Mouse (Mus musculus): ENCODE results near the gene Crat.
A peak's percentile ranks its signal among the peaks of the same experiment; 100 is the strongest.

The Crat gene

DNA sequence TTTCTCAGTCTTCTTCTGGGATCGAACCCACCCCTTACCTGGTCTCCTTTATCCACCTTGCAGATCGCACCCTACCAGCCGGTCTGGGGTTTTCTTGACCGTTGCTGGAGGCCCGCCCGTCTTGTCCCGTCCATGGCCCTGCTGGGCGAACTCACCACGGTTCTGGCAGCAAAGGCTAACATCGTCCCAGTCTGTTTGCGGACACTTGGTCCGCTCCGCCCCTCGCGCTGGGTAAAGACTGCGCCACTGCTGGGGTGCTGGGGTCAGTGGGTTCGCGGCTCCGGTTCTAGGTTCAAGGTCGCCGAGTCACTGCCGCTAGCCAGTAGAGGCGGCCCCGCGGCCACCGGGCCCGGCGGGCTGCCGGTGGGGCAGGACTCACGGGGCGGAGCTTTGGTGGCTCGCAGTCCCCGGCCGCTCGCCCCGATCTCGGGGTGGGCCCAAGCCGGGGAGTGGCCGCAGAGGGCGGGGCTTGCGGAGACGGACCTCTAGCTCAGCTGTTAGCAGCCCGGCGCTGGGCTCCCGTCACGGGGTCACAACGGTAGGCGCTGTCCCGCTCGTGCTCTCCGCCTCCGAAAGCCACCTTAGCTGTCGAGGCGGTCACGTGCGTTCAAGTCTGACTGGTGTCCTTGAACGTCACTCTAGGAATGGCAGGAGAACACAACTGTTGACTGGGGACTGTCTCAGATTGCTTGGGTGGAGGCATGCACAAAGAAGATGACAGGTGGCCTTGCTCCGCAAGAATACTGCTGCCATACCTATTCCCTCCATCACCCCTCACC lies at the start of gene Crat:
Crat (minus strand) TSS at position 657 of the 779 bp plus-strand sequence.
- DNase-seq, result peak; percentile 97

DNA sequence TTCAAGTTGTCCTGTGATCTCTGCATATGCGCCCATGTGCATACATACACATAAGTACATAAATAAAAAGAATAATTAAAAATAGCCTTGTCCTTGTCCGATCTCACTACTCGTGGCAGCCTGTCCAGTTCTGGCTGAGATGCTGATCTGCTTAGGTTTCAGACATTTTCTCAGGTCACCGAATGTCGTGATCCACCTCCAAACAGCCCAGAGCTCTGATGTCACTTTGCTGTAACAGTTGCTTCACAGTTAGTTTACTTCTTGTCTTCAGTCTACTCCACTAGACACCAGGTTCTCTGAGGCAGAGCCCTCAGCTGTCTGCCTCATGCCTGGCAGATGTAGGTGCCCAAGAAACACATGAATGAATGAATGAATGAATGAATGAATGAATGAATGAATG lies 48.8 kb upstream of the Crat start:
- DNase-seq, result no peak

DNA sequence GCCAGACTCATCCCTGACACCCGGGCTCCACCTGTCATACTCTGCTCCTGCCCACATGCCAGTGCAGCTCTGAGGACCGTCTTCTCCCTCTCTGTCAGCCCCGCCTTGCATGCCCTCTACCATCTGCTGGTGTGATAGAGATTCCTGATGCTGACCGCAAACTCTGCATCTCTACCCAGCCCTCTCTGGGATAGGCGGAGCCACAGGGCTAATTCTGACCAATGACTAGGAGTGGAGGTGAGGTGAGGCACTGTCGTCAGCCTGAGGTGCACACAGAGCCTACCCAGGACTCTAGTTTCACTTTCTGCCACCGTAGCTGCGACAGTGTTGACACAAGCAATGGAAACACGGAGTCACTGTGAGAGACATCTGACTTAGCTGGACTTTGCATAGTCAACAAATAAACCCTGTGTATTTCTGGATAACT lies 48.3 kb upstream of the Crat start:
- peak; percentile 89 for DNase-seq

DNA sequence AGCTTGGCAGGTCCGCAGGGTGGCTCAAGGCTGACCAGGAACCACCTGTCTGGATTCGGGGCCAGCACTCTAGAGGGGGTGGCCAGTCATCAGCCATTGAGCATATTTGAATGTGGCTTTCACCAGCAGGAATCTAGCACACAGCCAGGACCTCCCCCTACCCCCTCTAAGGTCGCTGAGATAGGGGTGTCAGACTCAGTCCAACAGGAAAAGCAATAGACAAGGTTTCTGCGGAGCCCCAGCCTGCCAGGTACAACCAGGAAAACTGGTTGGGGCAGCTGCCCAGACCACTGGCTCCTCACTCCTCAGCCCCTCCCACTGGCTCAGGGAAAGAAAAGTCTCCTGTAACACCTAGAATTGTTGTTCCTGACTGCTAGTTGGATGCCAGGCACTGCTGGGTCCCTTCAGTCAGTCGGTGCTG lies 47.7 kb upstream of the Crat start:
- peak; percentile 59 for DNase-seq

DNA sequence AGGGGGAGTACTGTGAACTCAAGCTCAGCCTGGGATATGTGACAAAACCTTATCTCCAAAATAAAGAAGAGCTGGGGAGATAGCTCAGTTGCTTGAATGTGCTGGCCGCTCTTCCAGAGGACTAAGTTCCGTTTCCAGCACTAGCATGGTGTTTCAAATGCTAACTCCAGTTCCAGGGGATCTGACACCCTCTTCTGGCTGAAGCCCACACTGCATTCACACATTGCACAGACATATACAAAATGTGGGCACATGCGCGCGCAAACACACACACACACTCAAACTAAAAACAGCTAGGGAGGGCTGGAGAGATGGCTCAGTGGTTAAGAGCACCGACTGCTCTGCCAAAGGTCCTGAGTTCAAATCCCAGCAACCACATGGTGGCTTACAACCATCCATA lies 43.6 kb upstream of the Crat start:
- peak; percentile 9 for DNase-seq

DNA sequence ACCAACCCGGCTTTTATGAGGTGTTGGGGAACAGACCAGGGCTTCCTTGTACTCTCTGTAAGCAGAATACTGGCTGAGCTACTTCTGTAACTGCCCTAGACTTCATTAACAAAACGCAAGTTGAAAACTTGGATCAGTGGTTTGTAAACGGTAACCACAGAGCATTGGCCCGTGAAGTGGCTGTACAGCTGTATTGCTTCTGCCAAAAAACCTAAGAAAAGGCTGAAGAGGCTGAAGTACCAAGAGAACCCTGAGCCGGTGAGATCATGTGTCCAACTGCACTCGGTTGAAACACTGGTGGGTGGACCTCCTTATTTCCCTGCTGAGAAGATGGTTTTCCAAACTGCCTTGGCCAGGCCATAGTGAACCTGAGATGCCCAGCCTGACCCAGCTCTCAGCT lies 42.7 kb upstream of the Crat start:
- no peak for DNase-seq

DNA sequence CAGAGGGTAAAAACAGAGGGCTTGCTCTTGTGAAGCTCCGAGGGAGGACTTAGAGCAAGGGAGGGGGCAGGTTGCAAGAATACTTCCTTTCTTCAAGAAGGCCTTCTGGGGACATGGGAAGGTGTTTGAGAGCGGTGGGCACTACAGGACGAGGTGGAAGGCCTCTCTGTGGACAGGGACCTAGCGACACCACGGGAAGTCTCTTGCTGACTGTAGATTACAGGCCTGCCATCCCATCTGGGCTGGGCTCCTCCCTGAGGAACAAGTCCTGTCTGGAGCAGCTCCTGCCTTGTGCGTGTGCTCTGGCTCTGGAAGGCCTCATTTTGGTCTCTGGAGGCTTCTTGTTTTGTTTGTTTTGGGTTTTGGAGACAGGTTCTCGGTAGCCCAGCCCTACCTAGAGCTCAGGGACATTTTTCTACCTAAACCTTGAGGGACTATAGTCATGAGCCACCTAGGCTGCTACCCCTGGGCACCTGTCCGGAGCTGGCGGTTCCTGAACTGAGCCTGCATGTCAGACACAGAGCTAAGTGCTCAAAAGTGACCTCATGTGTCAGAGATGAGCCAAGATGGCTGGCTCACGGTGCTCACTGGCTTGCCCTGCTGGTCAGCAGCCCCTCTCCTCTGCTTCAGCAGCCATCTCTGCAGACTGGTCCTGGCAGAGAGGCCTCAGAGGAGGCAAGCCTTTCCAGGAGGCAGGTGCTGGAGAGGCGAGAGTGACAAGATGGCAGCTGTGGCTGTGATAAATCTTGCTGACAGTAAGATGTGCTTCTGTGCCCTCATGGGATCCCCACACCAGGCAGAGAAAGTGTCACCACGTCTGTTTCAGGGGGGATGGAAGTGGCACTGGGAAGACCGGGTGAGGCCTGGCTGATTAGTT lies 40.7 kb upstream of the Crat start:
- no peak for DNase-seq

DNA sequence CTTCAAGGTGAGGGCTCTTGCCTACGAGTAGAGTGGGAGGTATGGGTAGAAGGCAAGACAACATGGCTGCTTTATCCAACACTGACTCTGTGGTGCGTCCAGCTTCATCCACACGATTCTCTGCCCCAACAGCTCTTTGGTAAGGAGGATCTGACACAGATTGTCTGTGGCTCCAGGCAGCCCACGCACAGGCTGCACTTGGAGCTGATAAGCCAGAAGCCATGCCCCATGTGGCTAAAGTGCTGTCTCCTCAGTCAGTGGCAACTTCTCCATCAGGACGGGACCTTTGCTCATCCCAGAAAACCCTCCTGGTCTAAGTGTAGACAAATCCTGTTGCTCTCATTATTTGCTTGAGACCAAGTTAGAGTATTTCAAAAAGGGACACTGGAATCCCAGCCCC lies 39.0 kb upstream of the Crat start:
- DNase-seq, result no peak

DNA sequence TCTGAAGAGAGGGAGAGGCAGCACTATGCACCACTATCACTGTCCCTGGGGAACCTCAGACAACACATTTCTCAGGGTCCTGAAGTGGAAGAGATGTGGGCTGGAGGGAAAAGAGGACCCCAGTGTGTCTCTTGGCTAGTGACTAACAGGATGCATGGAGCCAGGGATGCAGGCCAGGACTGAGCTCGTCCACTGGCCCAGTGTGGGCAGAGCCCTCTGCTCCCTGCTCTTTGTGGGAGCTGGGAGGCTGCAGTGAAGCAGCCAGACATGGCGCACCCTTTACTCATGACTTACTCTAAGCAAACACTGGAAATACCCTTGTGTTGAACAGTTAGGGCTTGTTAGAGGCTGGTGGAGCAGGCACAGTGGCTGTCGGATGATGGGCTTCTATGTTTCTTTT lies 38.0 kb upstream of the Crat start:
- DNase-seq, result no peak

DNA sequence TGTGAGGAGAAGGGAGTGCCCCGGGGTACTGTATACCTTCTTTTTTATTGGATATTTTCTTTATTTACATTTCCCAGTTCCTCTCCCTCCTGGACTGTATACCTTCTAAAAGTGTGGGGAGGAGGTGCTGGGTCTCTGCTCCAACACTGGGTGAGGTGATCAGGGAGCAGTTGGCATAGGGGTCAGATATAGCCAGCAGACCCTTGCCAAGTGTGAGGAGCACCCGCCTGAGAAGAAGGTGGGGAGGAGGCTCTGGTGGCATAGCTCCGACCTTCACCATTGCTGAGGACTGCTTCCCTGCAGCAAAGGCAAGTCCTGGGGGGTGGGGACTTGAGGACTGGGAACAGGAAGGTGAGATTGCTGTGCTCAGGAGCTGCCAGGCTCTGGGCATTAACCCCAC lies 35.9 kb upstream of the Crat start:
- no peak for DNase-seq

DNA sequence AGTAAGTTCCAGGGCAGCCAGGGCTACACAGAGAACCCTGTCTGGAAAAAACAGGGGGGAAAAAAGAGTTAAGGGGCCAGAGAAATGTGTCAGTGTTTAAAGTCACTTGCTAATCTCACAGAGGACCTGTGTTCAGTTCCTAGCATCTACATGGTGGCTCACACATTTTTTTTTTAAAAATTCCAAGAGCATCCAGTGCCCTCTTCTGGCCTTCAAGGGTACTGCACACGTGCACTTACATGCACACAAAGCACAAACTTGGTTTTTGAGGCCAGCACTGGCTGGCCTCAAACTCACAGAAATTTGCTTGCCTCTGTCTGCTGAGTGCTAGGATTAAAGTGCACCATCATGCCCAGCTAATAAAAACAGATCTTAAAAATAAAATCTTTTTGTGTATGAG lies 34.9 kb upstream of the Crat start:
- DNase-seq, result no peak

DNA sequence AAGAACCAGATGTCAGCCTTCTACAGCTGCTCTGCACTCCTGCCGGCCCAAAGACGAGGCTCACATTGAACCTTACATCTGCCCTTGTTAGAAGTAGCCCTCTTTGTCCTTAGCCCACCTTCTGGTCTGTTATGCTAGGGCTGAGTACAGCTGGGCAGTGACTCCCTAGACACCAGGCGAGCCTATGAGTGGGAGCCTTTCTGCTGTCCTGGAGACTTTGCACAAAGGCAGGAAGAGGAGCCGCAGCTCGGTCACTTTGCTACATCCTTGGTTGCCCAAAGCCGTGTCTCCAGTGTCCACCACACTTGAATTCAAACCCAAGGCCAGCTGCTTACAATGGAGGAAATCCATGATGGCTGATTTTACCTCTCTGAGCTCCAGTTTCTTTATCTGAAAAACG lies 32.8 kb upstream of the Crat start:
- DNase-seq, result no peak

DNA sequence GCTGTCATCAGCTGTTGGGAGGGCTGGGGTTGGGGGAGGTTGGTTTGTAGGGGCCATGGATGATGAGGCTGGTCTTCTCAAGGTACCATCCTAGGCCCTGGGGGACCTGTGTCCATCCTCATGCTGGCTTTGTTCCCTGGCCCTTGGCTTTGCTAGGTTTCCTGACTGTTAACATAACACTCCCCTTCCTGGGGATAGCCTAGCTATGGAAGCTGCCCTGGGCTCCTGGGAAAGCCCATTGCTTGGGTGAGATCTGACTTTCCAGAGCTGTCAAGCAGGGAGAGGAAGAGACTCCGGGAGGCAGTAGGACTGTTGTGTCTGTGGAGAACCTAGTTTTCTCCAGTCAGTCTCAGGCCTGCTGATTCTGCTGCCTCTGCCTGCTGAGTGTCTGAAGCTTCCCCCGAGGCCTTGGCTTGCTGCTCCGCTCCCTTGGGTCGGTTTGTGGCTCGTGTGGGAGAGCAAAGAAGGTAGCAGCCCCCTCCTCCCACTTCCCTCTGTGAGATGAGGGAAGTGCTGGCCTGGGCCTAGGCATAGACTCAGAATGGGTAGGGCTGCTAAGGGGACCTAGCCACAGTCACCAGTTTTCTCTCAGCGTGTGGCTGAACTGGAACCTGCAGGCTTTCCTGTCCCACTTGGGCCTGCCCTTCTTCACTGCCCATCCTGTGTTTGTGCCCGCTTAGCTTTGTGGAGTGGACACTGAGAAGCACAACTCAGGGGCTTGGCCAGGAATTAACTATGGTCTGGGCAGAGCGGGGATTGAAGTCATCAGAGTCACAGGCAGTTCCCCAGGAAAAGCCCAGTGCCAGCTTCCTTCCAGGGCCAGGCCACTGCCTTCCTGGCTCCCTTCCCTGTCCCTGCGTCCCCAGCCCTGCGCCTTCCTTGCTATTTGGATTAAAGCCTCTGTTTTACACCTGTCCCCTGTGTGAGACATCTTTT lies 31.5 kb upstream of the Crat start:
- peak; percentile 70 for DNase-seq

DNA sequence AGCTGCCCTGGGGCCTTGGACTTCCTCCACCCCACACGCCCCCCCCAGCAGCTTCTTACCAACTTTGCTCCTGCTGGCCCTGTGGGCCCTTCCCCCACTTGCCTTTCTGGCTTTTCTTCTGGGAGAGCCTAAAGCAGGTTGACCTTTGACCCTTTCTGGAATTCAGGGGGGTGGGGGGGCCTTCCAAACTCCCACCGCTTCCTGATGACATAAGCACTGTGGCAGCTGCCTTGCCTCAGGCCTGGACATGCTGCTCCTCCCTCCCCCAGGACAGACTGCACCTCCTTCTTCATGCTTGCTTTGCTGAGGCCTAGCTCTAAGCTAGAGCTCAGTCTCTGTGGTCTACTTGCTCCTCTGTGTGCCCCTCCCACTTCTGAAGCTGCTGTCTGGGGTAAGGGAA lies 29.7 kb upstream of the Crat start:
- no peak for DNase-seq

DNA sequence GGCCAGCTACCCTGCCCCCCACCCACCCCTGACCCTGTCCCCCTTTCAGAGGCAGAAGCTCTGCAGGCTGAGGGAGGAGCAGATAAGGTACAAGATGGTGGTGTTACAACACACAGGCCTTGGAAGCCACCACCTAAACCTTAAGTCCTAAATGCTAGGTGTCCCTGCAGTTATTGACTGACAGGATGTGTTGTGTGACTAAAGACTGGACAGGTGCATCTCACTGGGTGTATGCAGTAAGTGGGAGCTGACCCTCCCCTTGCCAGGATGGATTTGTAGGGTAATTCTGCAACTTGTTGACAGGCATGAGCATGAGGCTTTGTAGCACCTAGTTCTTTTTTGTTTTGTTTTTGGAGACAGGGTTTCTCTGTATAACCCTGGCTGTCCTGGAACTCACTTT lies 28.8 kb upstream of the Crat start:
- DNase-seq, result no peak

DNA sequence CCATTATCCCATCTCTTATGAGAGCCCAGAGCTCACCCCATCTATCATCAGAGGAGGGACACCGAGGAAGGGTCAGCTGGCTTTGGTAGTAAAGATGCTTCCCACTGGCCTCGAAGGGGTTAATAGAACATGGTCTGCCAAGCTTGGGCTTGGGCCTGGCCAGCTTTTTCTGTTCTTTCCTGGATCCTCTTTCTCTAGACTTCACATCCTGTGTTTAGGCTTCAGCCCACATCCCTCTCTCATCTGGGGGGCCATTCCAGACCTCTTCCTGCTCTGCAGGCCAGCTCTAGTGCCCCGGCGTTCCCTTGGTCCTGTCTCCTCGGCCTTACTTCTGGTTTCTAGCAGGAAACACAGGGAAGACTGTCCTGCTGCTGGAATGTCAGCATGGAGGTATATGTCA lies 28.4 kb upstream of the Crat start:
- no peak for DNase-seq

DNA sequence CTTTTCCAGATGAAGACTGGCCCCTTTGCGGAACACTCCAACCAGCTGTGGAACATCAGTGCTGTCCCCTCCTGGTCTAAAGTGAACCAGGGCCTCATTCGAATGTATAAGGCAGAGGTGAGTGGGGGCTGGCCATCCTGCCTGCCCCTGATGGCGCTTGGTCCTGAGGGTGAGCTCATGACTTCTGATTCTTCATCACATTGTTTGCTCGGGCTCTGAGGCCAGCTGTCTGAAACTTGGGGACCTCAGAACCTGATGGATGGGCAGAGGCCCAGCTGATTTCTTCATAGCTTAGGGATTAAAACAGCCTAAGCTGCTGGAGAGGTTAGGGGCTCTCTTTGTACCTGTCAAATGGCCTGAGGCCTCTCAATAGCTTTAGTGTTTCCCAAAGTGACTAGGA lies 27.7 kb upstream of the Crat start:
- DNase-seq, result no peak

DNA sequence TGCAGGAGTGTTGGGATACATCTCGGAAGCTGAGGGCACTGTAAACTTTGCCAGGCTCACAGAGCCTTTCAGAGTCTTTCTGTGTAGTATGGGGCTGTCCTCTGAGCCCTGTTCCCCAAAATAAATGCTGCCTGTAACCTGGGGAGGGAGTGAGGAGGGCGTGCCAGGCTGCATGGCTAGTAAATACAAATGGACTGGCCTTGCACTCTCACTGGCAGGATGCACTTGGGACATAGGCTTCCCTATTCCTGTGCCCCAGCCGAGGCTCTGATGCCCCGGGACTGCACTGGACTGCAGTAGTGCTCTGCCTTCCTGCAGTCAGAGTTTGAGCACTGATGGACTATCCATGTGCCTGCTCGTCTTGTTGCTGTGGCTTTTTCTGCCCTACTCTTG lies 26.9 kb upstream of the Crat start:
- no peak for DNase-seq

DNA sequence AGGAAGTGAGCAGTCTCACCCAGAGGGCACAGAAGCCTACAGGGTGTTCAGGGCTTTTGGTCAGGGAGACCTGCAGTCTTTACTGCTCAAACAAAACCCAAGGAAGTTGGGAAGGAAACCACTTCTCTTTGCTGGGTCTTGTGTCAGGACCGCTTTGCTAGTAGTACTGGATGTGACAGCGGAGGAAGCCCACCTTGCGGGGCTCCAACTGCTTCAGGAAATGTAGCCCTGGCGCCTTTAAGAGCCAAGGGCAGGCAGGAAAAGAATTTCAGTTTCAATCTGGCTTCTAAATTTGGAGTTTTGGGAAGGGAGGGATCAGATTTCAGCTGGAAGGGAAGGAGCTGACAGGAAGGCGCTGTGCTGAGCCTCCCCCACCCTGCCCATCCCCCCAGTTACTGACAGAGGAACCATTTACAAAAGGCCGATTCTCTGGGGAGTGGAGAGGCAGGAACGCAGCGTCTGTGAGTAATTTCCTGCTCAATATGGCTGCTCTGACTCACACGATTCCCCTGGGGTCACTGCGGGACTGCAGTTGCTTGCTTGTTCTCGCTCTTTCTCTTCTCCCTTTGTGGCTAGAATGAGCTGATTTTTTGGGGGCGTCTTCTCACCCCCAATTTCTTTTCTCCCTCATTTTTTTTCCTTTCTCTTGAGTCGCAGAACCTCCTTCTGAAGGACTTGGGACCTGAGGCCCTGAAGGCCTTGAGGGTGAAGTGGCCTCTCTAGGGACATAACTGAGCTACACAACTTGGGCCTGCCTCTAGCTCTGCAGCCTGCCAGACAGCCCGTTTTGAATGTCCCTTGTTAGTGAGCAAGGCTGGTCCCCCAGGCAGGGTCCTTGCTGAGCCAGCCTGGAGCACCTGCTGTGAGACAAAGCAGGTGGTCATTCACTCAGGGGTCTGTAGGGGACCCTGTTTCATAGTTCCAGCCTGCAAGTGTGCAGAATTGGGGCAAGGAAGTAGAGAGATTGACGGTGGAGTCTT lies 26.2 kb upstream of the Crat start:
- DNase-seq, result peak; percentile 67

DNA sequence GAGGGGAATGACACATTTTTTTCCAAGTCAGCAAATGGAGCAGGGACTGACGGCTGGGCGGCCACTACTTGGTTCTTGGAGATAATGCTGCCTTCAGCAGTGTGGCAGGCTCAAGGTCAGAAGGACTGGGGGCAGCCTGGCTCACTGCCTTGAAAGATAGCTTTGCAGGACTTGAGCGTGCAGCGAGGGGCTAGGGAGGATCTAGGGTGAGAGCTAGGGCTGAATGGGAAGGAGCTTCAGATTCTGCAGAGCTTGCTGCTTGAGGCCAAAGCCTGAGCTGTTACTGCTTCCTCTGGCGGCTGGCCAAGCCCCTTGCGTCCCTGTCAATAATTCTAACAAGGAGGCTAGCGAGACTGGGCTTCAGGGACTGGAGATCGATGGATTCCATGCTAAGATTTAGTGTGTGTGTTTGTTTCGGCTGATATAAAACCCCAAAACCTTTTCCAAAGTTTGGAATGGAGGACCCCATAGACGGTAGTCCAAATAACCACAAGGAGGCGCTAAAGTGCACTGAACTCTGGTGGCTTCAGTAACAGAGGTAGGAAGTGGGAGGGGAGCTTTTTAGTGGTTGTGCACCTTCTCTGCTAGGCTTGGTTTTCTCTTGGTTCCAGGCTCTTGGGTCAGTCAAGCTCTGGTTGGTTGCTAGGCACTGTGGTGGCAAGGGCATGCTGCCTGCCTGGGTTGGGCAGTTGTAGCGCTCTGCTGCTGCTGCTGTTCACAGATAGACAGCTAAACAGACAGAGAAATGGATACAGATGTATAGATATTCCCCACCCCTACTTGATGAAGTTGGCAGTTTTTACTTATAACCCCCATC lies 25.3 kb upstream of the Crat start:
- peak; percentile 66 for DNase-seq

DNA sequence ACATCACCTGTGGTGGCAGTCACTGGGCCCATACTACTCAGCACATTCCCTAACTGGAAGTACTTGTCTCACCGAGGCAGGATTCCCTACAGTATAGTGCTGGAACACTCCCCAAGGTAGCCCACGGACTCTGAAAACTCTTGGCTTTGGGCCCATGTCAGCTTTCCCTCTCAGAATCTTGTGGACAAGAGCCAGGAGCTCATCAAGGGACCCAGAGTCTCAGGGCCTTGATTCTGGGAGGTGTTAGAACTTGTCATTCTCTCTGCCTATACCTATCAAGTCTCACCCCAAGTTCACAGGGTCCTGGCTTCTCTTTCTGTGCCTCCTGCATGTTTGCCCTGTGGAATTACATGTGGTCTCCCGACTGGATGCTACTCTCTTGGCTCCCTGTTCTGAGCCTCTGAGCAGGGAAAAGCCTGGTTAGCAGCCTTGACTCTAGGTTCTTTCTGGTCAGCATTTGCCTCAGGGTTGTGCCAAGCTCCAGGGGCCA lies 24.6 kb upstream of the Crat start:
- DNase-seq, result no peak

Measured in cerebellum, adult 9-11 months (tissue).